Mouse (Mus musculus) yolk sac, embryonic 10.5 days (tissue): ENCODE measurements around the gene Kidins220.
A peak's percentile ranks its signal among the peaks of the same experiment; 100 is the strongest.

Experiments
- DNase-seq: peaks from one replicate; pipeline ENCODE4 v3.0.0-alpha.2; 2017; ENCODE audit warnings: low spot score

Gene Kidins220

GRCm38 (mm10) chr12:25026308-25026707 is 51.6 kb downstream of the Kidins220 start:
- no peak for DNase-seq

DNA sequence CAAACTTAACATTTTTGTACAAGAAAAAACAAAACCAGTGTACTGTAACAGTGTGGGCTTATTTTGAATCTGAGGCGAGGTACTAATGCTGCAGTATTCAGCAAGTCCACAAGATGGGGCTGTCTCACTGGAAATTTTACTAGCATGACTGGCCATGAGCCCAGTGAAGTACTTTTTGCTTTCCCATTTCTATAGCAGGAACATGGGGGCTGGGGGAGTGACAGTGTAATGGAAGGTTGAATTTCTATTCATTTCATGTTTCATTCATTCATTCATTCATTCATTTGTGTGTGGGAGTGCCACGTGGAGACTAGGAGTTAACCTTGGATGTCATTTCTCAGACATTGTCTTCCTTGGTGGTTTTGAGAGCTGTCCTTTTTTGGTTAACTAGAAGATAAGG is 52.7 kb downstream of the Kidins220 start:
- no peak for DNase-seq

- DNase-seq: no peak
These were observed 59.1 kb downstream of the Kidins220 start for GRCm38 (mm10) chr12:25033662-25034337.

DNA sequence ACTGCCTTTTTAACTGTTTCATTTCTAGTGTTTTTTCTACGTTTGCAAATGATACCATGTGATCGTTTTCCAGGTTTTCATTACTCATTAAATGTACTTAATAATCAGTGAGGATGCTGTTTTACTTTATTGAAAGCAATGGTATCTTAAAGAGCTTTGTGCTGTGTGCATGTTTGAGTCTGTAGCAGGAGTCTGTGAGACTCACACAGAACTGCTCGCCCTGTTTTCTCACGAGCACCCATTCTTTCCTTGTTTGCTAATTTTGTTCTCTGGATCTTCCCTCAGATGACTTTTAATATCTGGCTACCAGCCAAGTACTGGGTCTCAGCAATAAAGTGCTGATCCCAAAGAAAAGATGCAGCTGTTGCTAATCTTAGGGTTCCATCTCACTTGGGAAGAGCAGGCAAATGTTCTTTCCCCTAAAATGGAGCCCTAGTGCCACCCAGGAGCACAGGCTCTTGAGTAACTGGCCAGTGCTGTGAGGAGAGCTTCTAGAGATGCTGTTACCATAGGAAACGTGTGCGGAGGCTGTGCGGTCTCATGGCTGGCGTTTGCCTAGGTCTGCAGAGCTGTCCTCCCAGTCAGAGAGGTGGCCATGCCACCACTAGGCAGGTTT is 59.7 kb downstream of the Kidins220 start:
- DNase-seq: no peak

DNA sequence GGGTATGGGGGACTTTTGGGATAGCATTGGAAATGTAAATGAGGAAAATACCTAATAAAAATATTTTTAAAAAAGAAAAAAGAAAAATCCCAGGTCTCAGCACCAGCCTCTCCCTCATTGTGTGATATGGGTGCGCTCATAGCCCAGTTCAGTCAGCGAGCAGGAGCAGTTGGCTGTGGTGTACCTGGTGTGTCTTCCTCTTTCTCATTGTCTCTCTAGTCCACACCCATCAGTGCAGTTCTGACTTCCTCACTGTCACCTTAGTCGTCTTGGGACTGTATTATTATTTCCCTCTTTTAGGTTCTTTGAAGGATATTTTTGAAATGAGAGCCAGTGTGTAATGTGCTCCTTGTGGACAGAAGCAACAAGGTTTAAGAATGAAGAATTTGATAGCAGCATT is 61.3 kb downstream of the Kidins220 start:
- DNase-seq: no peak

DNA sequence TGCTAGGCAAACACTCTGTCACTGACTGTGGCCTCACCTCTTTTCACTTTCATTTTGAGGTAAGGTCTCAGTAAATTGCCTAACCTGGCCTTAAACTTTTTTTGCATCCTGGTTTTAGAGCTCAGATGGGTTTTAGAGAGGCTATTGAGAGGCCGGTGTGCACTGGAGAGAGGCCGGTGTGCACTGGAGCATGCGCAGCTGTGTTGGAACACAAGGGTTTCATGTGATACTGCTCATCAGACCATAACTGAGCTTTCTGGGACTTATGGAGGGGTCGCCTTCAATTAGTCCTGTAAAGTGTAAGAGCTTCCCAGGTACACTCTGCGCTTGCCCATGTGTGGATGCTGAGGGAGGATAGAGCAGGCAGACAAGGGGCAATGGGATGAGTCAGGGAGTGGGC is 62.5 kb downstream of the Kidins220 start:
- no peak for DNase-seq

DNA sequence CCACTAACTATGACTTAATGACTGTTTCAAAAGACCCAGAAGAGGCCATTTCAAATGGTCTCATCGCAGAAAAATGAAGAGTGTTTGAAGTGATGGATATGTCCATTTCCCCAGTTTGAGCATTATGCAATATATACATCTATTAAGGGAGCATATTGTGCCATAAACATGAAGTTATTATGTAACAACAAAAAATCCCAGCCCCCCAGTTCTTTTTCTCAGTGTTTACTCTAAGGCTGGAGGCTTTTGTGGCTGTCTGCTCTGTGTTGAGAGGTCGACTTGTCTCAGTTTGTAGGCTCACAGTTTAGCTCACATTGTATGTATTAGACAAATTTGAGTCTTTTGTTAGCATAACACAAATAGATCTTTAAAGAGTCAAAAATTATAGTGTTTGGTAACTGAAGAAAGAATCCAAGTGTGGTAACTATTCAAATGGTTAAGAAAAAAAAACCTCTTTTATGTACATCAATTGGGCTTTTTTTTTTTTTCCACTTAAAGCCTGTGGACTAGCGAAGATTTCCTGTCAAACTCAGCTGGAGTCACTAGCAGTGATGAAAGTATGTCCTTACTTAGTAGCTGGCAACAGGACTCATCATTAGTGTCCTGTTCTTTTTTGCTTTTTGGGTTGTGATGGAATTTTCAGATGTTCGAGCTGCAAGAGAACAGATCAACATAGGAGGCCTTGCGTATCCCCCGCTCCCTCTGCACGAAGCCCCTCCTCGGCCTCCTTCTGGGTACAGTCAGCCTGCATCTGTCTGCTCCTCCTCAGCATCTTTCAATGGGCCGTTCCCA is 63.2 kb downstream of the Kidins220 start:
- DNase-seq: no peak

GRCm38 (mm10) chr12:25044056-25044455 is 69.3 kb downstream of the Kidins220 start:
- DNase-seq: no peak

- DNase-seq: no peak
These were observed 69.9 kb downstream of the Kidins220 start for GRCm38 (mm10) chr12:25044579-25044978.

DNA sequence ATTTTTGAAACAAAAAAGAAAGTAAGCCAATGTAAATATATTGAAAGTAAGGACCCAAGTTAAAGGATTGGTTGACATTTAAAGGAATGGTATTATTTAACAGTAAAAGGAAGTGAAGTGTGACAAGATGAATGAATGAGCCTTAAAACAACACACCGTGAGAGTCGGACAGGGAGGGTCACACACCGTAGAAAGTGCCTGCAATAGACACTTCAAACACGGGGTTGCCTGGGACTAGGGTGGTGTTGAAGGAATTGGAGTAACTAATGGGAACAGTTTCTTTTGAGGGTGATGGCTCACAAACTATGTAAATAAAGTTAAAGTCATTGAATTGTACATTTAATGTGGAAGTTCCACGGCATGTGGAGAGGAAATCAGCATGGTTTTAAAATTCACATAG is 74.5 kb downstream of the Kidins220 start:
- DNase-seq: no peak

DNA sequence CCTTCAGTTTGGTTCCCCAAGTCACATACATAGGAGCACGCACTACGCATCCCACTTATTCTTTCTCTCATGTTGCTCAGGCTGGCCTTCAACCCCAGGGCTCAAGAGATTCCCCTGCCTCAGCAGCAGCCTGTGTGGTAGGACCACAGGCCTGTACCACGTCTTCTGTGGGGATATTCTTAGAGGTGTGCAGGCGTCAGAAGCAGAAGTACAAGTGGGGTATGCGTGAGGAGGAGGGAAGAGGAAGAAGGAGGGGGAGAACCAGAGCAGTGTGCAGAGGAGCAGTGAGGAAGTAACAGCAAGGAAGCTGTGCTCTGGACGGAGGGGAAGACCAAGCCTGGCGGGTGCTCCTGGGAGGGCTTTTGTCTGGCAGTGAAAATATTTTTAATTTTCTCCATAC is 79.8 kb downstream of the Kidins220 start:
- no peak for DNase-seq

- no peak for DNase-seq
These were observed 80.2 kb downstream of the Kidins220 start for GRCm38 (mm10) chr12:25054963-25055362.

- peak; percentile 23 for DNase-seq
These were observed 84.9 kb downstream of the Kidins220 start for GRCm38 (mm10) chr12:25059487-25060200.

DNA sequence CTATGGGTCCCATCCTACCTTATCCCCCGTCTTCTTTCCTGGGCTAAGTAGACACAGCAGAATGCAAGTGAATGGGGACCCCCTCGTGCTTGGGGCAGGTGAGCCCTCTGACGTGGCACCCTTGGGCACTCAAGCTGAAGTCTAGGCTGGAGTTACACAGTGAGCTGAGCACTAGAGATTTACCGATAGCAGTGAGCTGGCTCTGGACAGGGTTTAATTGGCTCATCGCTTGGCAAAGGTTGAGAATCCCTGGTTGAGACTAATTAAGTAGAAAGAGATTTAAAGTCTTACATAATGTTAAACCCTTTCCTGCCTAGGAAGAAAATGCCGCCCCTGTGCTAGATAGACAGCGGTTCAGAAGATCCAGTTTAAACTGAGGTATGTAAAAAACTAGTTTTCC is 86.2 kb downstream of the Kidins220 start:
- no peak for DNase-seq

DNA sequence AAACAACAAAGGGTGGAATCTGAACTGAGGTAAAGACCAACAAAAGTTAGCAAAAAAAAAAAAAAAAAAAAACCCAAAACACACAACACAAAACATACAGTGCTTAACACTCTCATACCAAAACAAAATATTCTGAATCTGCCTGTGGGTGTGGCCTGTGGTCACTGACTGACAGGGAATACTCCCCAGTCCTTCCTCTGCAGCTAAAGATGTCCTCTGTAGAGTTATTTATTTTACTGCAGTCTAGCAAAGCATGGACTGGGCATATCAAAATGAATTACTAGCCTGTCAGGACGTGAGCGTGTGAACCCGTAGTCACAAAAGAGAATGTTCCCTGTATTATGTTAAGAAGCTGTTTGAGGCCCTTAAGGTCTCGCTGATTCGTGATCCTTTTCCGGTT is 87.5 kb downstream of the Kidins220 start:
- DNase-seq: no peak

DNA sequence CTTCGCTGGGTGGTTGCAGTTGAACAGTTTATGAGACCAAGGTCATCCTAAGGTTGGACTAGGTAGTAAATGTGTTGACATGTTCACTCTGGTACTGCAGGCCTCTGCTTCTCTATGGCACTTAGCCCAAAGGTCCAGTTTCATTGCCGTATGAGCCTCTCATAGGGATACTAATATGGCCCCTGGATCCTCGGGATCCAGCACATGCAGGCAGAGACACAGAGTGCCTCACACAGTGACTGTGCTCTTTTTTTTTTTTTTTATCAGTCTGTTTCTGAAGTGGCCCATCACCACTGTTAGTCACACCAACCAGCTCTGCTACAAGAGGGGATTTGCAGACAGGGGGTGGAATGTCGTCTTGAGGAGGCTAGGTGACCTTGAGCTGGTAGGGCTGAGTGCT is 98.6 kb downstream of the Kidins220 start:
- no peak for DNase-seq

GRCm38 (mm10) chr12:25074344-25074743 is 99.6 kb downstream of the Kidins220 start:
- DNase-seq: no peak

- no peak for DNase-seq
These were observed 108.8 kb downstream of the Kidins220 start for GRCm38 (mm10) chr12:25083260-25084178.

- DNase-seq: no peak
These were observed 112.2 kb downstream of the Kidins220 start for GRCm38 (mm10) chr12:25086966-25087365.

- no peak for DNase-seq
These were observed 114.7 kb downstream of the Kidins220 start for GRCm38 (mm10) chr12:25089433-25089832.

GRCm38 (mm10) chr12:25092027-25092704 is 117.4 kb downstream of the Kidins220 start:
- DNase-seq: peak; percentile 87
